Mouse (Mus musculus): Measurements from ENCODE around the gene Caskin1. TPM values are rescaled to one million over a fixed set of nuclear protein-coding genes. Genes with fewer than 3 reads are reported as not detected.

The Caskin1 gene
- polyA plus RNA-seq (2014; fragmentation: Illumina TruSeq; extraction: RNeasy Lipid Tissue Mini Kit (QIAGEN cat#74804); ENCODE audit: low replicate concordance) = not detected

DNA sequence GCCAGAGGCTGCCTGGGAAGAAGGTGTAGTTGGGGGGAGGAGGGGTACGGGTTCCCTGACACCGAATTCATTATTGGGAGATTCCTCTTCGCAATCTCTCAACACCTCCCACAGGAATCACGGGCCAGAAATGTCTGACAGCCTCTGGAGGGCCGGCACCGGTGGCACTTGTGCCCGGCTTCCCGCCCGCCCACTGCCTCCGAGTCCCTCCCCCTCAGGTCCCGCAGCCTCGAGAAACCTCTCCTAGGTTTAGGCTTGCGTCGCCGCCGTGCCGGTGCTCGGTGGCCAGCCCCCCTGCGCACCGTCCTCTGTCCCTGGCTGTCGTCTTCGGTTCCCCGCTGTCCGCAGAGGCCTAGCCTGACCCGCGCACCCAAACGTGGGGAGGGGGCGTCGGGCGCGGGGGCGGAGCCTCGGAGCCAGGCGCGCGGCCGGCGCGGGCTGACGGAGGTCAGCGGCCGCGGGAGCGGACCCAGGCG is at the start of gene Caskin1:
Caskin1 (plus strand) TSS at position 416 of the 476 bp plus-strand sequence.

DNA sequence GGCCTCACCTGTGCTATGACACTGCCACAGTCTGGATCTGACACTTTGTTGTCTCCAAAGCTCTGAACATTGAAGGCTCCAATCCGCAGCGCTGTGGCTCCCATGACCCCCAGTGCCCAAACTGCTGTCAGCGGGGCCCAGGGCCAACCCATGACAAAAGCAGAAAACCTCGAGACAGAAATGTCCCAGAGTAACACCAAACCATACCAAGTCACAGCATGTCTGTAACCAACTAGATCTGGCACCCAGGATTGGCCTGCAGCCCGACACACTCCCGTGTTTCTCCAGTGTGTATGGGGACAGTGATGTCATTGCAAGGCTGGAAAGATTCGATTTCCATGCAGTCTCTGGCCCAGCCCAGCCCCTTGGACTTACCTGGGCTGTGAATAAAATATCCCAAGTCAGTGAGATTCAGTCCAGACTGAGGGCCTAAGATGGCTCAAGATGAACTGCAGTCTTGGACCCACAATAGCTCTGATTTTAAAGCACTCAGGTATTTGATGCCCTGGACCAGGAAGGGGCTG is 45.7 kb upstream of the Caskin1 start, which contains the start of gene Dnase1l2:
Dnase1l2 (minus strand) TSS at position 474 of the 524 bp plus-strand sequence.

DNA sequence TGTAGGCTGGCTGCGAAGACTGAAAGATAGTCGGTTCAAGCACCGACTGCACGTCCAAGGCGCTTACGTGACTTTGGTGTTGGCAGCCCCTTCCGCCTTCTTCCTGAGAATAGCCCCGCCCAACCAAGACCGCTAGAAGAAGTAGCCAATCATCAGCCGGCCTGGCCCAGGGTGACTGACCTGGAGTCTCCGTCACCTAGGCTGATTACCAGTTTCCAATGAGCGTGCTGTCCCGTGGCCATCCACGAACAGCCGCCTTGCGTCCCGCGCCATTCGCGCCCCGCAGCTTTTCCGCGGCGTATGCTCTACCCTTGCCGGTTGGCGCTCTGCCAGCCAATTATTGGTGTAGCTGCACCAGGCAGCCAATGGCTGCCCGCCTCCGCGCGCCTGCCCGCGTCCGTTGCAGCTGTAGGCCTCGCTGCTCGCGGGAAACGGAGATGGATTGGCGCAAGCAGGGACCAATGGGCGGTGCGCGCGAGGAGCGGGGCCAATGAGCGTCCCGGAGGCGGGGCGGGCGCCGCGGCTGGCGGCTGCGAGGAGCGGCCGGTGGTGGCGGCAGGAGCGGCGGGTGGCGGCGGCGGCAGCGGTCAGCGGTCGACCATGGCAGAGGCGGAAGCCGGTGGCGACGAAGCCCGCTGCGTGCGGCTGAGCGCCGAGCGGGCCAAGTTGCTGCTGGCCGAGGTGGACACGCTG is 18.3 kb upstream of the Caskin1 start, which contains the start of the genes E4f1 and Pgp:
E4f1 (minus strand) TSS at position 404 of the 693 bp plus-strand sequence.
Pgp (plus strand) TSS at position 483 of the 693 bp plus-strand sequence.

DNA sequence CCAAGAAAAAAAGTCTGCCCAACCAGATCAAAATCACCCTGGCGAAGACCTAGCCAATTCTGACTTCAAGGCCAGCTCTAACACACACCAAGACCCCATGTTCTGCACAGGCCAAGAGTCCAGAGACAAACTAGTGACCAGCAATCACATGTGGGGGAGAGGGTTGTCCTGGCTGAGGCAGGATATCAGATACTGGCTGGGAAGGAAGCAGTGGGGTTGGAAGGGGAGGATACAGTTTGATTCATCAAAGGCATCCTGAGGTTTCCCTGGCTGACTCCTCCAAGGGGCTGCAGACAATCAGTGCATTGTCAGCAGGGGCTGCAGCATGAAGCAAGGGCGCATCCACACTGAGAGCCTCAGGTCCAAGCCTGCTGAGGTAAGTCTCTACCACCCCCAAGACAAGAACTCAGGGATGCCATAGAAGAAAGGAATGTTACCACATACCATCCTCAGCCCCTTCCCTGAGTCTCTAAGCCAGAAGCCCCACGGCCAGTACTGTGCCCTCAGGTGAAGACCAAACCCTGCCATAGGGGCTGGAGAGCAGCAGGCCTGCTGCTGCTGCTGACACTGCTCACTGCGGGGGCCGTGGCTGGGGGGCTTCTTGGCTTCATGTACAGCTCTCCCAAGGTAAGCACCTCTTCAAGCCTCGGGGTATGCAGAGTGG is 14.7 kb upstream of the Caskin1 start, which contains the start of gene Bricd5:
Bricd5 (plus strand) TSS at position 273 of the 664 bp plus-strand sequence.

DNA sequence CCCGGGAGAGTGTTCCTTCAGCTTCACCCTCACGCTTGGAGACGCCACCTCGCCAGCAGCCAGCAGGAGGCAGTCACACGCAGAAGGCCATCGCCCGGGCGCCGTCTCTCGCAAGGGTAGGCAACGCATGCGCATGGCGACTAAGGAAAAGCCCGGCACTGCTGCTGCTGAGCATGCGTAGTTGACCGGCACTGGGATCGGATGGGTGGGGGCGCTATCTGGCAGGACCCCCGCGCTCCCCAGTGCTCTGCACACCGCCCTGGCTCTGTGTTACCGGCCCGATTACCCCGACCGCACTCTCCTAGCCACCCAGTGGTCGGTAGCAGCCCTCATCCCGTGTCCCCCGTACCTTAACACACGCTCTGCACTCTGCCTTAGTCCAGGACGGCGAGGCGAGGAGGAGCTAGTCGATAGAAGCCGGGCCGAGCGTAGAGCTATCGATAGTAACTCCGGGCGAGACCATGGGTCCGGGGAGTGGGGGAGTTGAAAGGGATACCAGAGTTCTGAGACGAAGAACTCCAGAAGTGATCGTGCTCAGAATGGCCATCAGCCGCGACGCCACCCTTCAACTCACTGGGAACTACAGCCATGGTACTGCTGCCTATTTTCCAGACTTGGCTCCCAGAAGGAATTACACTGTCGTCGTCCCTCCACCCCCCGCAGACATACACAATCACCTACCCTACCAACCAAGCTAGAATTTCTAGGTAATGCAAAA is 9.6 kb upstream of the Caskin1 start, which contains the start of gene Mlst8:
Mlst8 (minus strand) TSS at position 416 of the 718 bp plus-strand sequence.

DNA sequence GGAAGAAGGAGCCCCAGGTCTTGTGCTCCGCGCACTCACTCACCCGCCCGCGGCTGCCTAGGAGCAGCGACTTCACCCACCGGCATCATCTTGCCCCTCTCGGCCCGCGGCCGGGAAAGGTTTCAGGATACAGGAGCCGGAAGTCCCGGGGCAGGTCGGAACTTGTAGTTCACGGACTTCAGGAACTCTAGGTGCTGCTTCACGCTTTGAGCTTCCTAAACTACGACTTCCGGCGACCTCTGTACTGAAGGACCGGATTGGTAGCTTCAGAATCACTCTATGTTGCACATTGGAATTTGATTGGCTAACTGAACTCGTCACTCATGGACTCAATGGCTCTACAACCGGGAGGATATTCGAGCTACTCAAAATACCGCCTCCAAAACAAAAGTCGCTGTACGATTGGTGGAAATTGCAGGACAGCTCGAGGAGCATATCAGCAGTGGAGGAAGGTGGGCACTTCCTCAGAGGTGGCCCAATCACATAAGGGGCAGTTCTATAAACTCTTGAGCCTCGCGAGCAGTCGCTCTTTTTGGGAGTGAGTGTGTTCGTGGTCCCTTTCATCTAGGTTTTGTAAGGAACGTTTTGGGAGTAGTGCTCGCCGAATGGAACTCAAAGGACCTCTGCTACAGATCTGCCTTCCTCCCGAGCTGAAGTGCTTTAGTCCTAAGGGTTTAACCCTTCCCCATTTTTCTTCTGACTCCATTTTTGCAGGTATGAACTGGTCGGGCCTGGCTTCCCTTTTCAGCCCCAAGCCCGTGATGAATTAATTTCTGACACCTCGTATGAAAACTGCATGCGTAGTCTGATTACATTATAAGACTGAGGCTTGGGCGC is 39.5 kb downstream of the Caskin1 start, which contains the start of gene Traf7:
Traf7 (minus strand) TSS at position 216 of the 837 bp plus-strand sequence.

DNA sequence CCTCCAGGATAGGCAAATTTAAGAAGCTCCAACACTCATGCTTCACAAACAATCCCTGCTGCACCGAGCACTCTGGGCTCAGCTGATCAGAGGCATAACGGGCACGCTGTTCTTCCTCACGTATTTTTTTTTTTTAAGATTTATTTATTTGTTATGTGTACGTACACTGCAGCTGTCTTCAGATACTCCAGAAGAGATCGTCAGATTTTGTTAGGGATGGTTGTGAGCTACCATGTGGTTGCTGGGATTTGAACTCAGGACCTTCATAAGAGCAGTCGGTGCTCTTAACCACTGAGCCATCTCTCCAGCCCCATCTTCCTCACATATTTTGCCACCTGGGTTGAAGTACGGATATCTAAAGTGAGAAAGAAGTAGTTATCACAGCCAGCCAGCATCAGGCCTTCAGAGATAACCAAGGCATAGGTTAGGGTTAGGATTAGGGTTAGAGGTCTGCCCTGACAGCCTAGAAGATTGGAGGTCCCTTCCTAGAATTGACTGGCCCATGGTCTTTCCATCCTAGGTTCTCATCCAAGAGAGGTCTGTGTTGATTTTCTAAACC is 45.8 kb downstream of the Caskin1 start, which contains the start of gene Rab26:
Rab26 (minus strand) TSS at position 51 of the 559 bp plus-strand sequence.

DNA sequence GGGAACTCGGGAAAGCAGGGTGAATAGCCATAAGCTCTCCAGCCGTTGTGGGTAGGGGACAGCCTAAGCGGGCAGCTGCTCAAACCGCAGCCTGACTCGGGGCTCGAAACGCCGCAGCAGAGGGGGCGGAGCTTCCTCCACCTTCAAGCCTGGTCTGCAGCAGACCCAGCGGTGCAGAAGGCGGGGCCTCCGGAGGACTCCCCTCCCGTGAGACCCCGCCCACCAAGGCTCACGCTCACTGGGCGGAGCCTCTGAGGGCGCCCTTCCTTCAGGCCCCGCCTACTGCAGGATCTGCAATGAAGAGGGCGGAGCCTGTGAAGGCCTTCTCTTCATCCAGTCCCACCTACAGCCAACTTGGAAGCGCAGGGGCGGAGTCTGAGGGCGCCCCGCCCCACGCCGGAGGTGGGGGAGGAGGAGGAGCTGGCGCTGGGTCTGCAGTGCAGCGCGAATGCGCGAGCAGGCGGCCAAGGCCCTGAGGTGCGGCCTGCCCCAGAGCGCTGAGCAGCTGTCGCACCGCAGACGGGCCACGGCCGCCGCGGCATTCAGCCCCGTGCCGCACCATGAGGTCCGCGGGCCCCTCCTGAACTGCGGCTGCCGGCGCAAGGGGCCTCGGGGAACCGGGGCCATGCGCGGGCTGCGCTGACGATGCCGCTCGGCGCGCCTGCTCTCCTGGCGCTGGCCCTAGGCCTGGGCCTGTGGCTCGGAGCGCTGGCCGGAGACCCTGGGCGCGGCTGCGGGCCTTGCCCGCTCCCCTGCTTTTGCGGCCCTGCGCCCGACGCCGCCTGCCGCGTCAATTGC is 61.4 kb downstream of the Caskin1 start, which contains the start of gene Pkd1:
Pkd1 (plus strand) TSS at position 217 of the 798 bp plus-strand sequence.

Other genes starting within 250 kb of the Caskin1 start
- 1.9 TPM for gene Ccnf, start 237.1 kb upstream of the Caskin1 start, polyA plus RNA-seq (2014; fragmentation: Illumina TruSeq; extraction: RNeasy Lipid Tissue Mini Kit (QIAGEN cat#74804); ENCODE audit: low replicate concordance)
- not detected for gene Abca17, start 137.5 kb upstream of the Caskin1 start, polyA plus RNA-seq (2014; fragmentation: Illumina TruSeq; extraction: RNeasy Lipid Tissue Mini Kit (QIAGEN cat#74804); ENCODE audit: low replicate concordance)
- gene Abca3, start 136.7 kb upstream of the Caskin1 start, polyA plus RNA-seq (2014; fragmentation: Illumina TruSeq; extraction: RNeasy Lipid Tissue Mini Kit (QIAGEN cat#74804); ENCODE audit: low replicate concordance) = 1.4 TPM
- 70.5 TPM for gene Rnps1, start 74.0 kb upstream of the Caskin1 start, polyA plus RNA-seq (2014; fragmentation: Illumina TruSeq; extraction: RNeasy Lipid Tissue Mini Kit (QIAGEN cat#74804); ENCODE audit: low replicate concordance)
- gene Eci1, start 62.0 kb upstream of the Caskin1 start, polyA plus RNA-seq (2014; fragmentation: Illumina TruSeq; extraction: RNeasy Lipid Tissue Mini Kit (QIAGEN cat#74804); ENCODE audit: low replicate concordance) = 15.5 TPM
- gene Dnase1l2, start 45.5 kb upstream of the Caskin1 start, polyA plus RNA-seq (2014; fragmentation: Illumina TruSeq; extraction: RNeasy Lipid Tissue Mini Kit (QIAGEN cat#74804); ENCODE audit: low replicate concordance) = not detected
- gene E4f1, start 18.3 kb upstream of the Caskin1 start, polyA plus RNA-seq (2014; fragmentation: Illumina TruSeq; extraction: RNeasy Lipid Tissue Mini Kit (QIAGEN cat#74804); ENCODE audit: low replicate concordance) = 0.67 TPM
- gene Pgp, start 18.2 kb upstream of the Caskin1 start, polyA plus RNA-seq (2014; fragmentation: Illumina TruSeq; extraction: RNeasy Lipid Tissue Mini Kit (QIAGEN cat#74804); ENCODE audit: low replicate concordance) = 39.1 TPM
- not detected for gene Bricd5, start 14.7 kb upstream of the Caskin1 start, polyA plus RNA-seq (2014; fragmentation: Illumina TruSeq; extraction: RNeasy Lipid Tissue Mini Kit (QIAGEN cat#74804); ENCODE audit: low replicate concordance)
- 3.2 TPM for gene Mlst8, start 9.5 kb upstream of the Caskin1 start, polyA plus RNA-seq (2014; fragmentation: Illumina TruSeq; extraction: RNeasy Lipid Tissue Mini Kit (QIAGEN cat#74804); ENCODE audit: low replicate concordance)
- gene Traf7, start 39.3 kb downstream of the Caskin1 start, polyA plus RNA-seq (2014; fragmentation: Illumina TruSeq; extraction: RNeasy Lipid Tissue Mini Kit (QIAGEN cat#74804); ENCODE audit: low replicate concordance) = 3.7 TPM
- gene Rab26, start 45.6 kb downstream of the Caskin1 start, polyA plus RNA-seq (2014; fragmentation: Illumina TruSeq; extraction: RNeasy Lipid Tissue Mini Kit (QIAGEN cat#74804); ENCODE audit: low replicate concordance) = not detected
- gene Pkd1, start 61.2 kb downstream of the Caskin1 start, polyA plus RNA-seq (2014; fragmentation: Illumina TruSeq; extraction: RNeasy Lipid Tissue Mini Kit (QIAGEN cat#74804); ENCODE audit: low replicate concordance) = 0.93 TPM
- gene Tsc2, start 144.0 kb downstream of the Caskin1 start, polyA plus RNA-seq (2014; fragmentation: Illumina TruSeq; extraction: RNeasy Lipid Tissue Mini Kit (QIAGEN cat#74804); ENCODE audit: low replicate concordance) = 3.3 TPM
- gene Nthl1, start 144.1 kb downstream of the Caskin1 start, polyA plus RNA-seq (2014; fragmentation: Illumina TruSeq; extraction: RNeasy Lipid Tissue Mini Kit (QIAGEN cat#74804); ENCODE audit: low replicate concordance) = not detected
- gene Slc9a3r2, start 161.7 kb downstream of the Caskin1 start, polyA plus RNA-seq (2014; fragmentation: Illumina TruSeq; extraction: RNeasy Lipid Tissue Mini Kit (QIAGEN cat#74804); ENCODE audit: low replicate concordance) = 3.3 TPM
- gene Npw, start 169.9 kb downstream of the Caskin1 start, polyA plus RNA-seq (2014; fragmentation: Illumina TruSeq; extraction: RNeasy Lipid Tissue Mini Kit (QIAGEN cat#74804); ENCODE audit: low replicate concordance) = not detected
- gene Zfp598, start 181.1 kb downstream of the Caskin1 start, polyA plus RNA-seq (2014; fragmentation: Illumina TruSeq; extraction: RNeasy Lipid Tissue Mini Kit (QIAGEN cat#74804); ENCODE audit: low replicate concordance) = 1.8 TPM
- 0.37 TPM for gene Syngr3, start 201.4 kb downstream of the Caskin1 start, polyA plus RNA-seq (2014; fragmentation: Illumina TruSeq; extraction: RNeasy Lipid Tissue Mini Kit (QIAGEN cat#74804); ENCODE audit: low replicate concordance)
- gene Gfer, start 207.6 kb downstream of the Caskin1 start, polyA plus RNA-seq (2014; fragmentation: Illumina TruSeq; extraction: RNeasy Lipid Tissue Mini Kit (QIAGEN cat#74804); ENCODE audit: low replicate concordance) = 6.1 TPM
- 3.7 TPM for gene Noxo1, start 207.6 kb downstream of the Caskin1 start, polyA plus RNA-seq (2014; fragmentation: Illumina TruSeq; extraction: RNeasy Lipid Tissue Mini Kit (QIAGEN cat#74804); ENCODE audit: low replicate concordance)
- gene Tbl3, start 219.1 kb downstream of the Caskin1 start, polyA plus RNA-seq (2014; fragmentation: Illumina TruSeq; extraction: RNeasy Lipid Tissue Mini Kit (QIAGEN cat#74804); ENCODE audit: low replicate concordance) = not detected
- gene Rnf151, start 229.5 kb downstream of the Caskin1 start, polyA plus RNA-seq (2014; fragmentation: Illumina TruSeq; extraction: RNeasy Lipid Tissue Mini Kit (QIAGEN cat#74804); ENCODE audit: low replicate concordance) = not detected
- gene Rps2, start 229.5 kb downstream of the Caskin1 start, polyA plus RNA-seq (2014; fragmentation: Illumina TruSeq; extraction: RNeasy Lipid Tissue Mini Kit (QIAGEN cat#74804); ENCODE audit: low replicate concordance) = 275 TPM
- 66.2 TPM for gene Ndufb10, start 235.9 kb downstream of the Caskin1 start, polyA plus RNA-seq (2014; fragmentation: Illumina TruSeq; extraction: RNeasy Lipid Tissue Mini Kit (QIAGEN cat#74804); ENCODE audit: low replicate concordance)
- gene Rpl3l, start 239.2 kb downstream of the Caskin1 start, polyA plus RNA-seq (2014; fragmentation: Illumina TruSeq; extraction: RNeasy Lipid Tissue Mini Kit (QIAGEN cat#74804); ENCODE audit: low replicate concordance) = not detected
- 2.0 TPM for gene Msrb1, start 248.0 kb downstream of the Caskin1 start, polyA plus RNA-seq (2014; fragmentation: Illumina TruSeq; extraction: RNeasy Lipid Tissue Mini Kit (QIAGEN cat#74804); ENCODE audit: low replicate concordance)

Measured in small intestine, adult 10 weeks (tissue).